Mouse (Mus musculus) CD8-positive naive resting alpha-beta T cell, adult 2 months (primary cell): Measurements from ENCODE around the gene Hmgcl.

Experiments
- DNase-seq, 2 experiments: peaks; one replicate each; pipeline ENCODE4 v3.0.0; 2022; ENCODE audit warnings: low read depth in 2 of 2, low spot score in 2 of 2

The Hmgcl gene

GRCm38 (mm10) chr4:135981524-135982063, 35.3 kb downstream of the Hmgcl start:
- DNase-seq = no peak

GRCm38 (mm10) chr4:135984556-135984955, 38.3 kb downstream of the Hmgcl start:
- DNase-seq = no peak

DNA sequence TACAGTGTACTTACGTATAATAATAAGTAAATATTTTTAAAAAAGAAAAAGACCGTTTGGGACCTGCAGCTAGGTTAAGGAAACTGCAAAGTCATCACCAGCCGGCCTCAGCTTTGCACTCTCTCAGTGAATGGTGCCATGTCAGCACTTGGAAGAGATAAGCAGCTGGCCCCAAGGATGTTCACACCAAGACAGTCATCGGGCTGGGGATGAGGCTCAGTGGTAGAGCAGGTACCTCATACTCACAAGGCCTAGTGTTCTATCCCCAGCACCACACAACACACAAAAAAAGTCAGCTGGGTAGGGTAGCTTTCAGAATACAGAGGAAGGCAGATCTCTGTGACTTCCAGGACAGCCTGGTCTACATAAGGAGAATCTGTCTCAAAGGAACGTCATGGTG, 38.9 kb downstream of the Hmgcl start:
- DNase-seq = no peak

DNA sequence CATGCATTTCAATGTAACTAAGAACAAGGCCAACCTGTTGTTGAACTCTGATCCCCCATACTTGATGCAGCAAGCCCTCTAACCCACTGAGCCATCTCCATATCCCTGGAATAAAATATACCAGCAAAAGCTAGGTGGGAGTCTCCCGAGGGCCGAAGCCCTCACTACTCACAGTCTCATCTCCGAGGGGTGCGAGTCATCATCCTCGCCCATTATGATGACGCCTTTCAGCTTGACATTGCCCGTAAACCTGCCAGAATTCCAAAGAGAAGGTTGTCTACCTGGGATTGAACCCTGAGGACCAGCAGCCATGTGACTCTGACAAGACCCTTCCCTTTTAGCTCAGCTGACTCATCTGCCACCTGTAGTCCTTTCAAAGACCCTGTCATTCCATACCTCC, 39.5 kb downstream of the Hmgcl start:
- DNase-seq = no peak

GRCm38 (mm10) chr4:135986301-135986942, 40.2 kb downstream of the Hmgcl start:
- DNase-seq = no peak

DNA sequence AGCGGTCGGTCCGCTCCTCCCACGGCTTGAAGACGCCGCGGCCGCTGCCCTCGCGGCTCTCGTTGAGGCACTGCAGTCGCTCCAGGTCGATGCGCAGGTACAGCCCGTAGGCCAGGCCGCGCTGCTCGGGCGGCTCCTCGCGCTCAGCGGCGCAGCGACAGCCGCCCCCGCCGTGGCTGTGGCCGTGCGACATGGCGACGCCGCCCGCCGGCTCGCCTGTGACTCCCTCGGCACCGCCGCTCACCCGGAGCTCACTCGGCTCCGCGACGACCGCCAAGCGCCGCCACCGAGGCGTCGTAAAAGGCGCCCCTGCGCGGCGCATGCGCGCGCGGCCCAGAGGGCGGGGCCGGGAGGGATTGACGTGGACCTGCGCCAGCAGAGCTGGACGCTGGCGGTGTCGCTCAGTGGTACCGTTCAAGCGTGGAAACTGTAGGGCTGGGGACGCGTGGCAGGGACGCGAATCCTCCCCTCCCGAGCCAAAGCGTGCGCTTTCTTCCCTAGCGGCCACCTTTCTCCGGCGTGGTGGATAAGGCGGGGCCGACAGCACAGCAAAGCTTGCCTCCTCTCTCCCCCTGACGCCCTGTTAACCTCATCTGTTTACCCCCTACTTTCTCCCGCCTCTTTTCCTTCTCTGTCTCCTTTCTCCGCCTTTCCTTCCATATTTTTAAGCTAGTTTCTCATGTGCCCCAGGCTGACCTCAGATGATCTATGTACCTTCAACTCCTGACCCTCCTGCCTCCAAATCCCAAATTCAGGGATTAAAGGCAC, 40.9 kb downstream of the Hmgcl start, which contains the start of gene Pithd1:
Gene Pithd1 (minus strand): TSS at position 322 of the 768 bp plus-strand sequence.
- DNase-seq = peak; percentile 91 to 93

DNA sequence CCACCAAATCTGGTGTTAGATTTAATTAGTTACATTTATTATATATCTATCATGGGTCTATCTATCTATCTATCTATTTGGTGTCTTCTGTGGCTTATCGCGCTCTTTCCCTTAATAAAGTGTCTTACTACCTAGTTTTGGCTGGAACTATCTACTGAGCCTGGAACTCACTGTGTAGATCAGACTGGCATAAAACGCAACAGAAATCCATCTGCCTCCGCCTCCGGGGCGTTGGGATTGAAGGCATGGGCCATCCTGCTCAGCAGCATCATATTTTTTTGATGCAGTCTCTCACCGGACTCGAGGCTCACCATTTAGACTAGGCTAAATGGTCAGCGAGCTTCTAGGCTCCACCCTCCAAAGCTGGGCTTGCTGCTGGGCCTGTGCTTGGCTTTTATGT, 41.5 kb downstream of the Hmgcl start:
- DNase-seq = no peak

DNA sequence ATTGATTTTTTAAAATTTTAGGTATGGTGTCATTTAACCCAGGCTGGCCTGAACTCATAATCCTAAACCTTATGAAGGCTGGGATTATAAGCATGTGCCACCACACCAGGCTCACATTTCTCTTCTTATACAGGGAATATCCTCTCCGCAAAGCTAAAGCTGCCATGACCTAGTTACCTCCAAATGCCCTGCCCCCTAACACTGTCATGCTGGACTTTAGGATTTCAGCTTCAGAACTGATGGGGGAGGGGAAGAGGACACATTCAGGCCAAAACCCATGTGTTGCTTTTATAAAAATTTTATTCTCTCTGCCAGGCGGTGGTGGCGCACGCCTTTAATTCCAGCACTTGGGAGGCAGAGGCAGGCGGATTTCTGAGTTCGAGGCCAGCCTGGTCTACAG, 47.7 kb downstream of the Hmgcl start:
- DNase-seq = no peak

DNA sequence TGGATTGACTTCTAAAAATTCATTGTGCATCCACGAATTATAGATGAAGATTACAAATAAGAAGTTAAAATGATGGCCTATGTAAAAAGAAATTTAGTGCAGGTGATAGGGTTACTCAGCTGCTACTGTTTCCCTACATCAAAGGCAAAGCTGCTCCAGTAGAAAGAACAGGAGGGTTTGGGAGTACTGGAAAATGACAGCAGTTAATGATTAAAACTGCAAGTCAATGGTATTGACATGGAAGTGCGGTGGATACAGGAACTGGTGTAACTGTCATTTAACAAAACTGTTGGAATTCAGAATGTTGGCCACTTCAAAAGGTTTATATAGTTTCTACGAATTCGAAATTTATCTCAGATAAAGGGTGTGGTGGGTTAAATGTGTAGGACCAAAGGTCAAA, 48.9 kb downstream of the Hmgcl start:
- DNase-seq = no peak

DNA sequence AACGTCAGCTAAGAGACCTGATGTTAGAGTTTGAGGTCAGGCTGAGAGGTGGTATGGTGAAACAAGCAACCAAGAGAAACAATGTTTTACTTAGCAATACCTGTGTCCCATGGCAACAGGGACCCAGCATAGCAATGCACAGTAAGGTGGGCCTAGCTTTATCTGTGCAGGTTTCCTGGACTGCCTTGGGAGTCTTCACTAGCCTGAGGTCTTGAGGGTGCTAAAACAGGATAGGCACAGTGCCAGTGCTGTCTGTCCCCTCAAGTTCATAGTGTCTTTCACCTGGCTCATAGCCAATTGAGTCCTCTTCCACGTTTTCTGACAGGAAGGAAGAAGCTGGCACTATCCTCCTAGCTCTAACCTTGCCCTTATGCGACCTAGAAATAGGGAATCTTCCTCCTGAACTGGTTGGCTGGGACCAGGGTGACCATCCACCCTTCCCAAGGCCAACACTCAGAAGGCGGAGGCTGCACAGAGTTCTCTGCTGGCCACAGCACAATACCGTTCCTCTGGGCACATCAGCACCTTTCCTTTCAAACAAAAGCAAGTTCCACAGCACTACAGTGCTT, 57.9 kb downstream of the Hmgcl start:
- no peak for DNase-seq

DNA sequence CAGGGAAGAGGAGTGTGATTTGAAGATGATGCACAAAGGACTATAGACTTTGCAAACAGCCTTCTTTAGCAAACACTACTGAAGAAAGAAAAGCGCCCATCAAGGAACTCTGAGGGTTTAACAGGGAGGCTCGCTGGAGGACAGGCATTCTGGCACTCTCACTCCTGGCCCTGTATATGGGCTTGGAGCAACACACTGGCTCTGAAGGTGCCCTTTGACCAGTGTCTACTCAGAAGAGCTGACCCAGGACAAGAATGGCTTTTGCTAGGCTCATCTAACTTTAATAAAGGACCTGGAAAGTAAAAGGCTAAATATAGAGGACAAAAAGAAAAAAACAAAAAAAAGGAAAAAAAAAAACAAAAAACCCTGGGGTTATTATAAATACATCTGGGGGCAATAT, 58.7 kb downstream of the Hmgcl start:
- DNase-seq = no peak

- no peak for DNase-seq
These were observed 60.6 kb downstream of the Hmgcl start for GRCm38 (mm10) chr4:136006821-136007220.

DNA sequence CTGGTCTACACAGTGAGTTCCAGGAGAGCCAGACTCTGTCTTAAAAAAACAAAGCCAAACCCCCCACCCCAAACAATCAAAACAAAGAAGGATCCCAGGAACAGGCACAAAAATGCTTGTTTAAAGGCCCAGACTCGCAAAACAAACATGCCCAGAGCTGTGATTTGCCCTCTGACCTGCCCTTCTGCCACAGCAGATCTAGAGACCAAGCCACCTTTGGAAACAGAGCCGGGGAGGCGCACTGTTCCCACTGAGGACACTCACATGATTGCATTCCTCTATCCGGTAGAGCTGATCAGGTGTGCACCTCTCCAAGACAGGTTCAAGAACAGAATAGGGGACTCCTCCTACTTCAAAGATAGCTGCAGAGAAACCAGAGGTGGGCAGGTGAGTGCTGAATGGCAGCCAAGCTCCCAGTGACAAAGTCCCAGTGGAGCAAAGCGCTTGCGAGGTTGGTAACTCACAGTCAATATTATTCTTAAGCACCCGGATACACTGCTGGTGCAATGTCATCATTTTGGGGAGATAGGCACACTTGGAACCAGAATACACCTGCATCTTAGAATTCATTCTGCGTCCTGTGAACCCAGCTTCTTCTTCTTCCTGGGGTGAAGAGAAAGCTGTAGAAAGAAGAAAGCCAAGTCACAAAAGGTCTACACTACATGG, 62.7 kb downstream of the Hmgcl start:
- no peak for DNase-seq

DNA sequence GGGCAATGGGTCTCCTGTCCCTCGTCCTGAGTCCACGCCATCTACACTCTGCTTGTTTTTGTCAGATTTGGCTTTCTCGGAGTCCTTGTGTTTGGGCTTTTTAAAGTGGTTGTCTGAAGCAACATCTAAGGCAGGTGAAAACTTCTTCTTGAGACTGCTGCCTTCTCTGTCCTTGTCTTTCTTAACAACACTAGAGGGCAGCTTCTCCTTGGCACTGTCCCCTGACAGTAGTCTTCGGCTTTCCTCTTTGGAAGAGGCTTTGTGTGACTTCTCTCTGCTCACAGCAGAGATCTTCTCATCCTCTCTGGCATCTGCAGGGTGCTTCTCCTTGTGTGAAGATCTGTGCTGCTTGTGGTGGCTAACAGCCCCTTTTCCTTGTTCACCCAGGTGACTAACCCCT, 64.3 kb downstream of the Hmgcl start:
- DNase-seq = no peak
